In genomic region chr5:92277437-92278394, GRCm38 (mm10) we compare ENCODE assay signal across 8 mouse cellular contexts. TPM values are rescaled to one million over a fixed set of nuclear protein-coding genes. Genes with fewer than 3 reads are reported as not detected.
DNase-seq lines count a peak whose midpoint lies in the region; ATAC-seq lines count a peak whose summit lies in the region.

Naaa (minus strand) TSS chr5:92278170.

- peak within 1 kb of the TSS; percentile 66 for H3K4me3 ChIP-seq in lung, embryonic 16.5 days (ENCODE audit: low read length)

- H3K9me3 ChIP-seq in lung, embryonic 16.5 days (ENCODE audit: control insufficient read depth, low read length) = no peaks in the 10 kb centered on the region

- DNase-seq in MEL-GATA-1-ER (ENCODE audit: extremely low read depth, low read depth) = peak; percentile 73
- DNase-seq in cerebellum, adult 8-10 months = peak; percentile 85
- peak; percentile 69 for DNase-seq in forelimb bud, embryonic 11.5 days (ENCODE audit: low read depth, low spot score)
- peak; percentile 60 for DNase-seq in layer of hippocampus, adult 9-10 months (ENCODE audit: low spot score)
- peak; percentile 69 for DNase-seq in ovary, postnatal 10 days (ENCODE audit: low spot score)
- peak; percentile 48 to 63 for DNase-seq in thymus, postnatal 10 days (ENCODE audit: low spot score in 2 of 2)

- H3K4me2 ChIP-seq in lung, embryonic 16.5 days (ENCODE audit: low read depth, low read length) = peak within 1 kb of the TSS; percentile 85

- H3K36me3 ChIP-seq in lung, embryonic 16.5 days (ENCODE audit: control insufficient read depth, insufficient read depth, low read length) = no peaks in the 10 kb centered on the region

- no peaks in the 10 kb centered on the region for H3K27me3 ChIP-seq in lung, embryonic 16.5 days (ENCODE audit: control insufficient read depth, insufficient read depth, low read depth, low read length)

- peak; percentile 83 to 85 for ATAC-seq in hematopoietic stem cell, adult 5-6 weeks (replicated peaks in 1 of 2; ENCODE audit: insufficient read depth in 1 of 2, low FRiP score in 2 of 2, low TSS enrichment in 1 of 2, low read depth in 1 of 2, poor library complexity in 2 of 2, severe bottlenecking in 2 of 2)
- ATAC-seq in lung, embryonic 16.5 days (ENCODE audit: low read depth) = peak; percentile 96

- H3K9ac ChIP-seq in lung, embryonic 16.5 days (ENCODE audit: low read length) = peak within 1 kb of the TSS; percentile 69

- H3K4me1 ChIP-seq in lung, embryonic 16.5 days (replicated peaks; ENCODE audit: control insufficient read depth, insufficient read depth, low read length) = peaks cover 10% of the 10 kb centered on the region

- WGBS in lung, embryonic 16.5 days = 2% methylated on average over 54 of the region's 54 CpGs

- no peak within 1 kb of the TSS for H3K27ac ChIP-seq in lung, embryonic 16.5 days (ENCODE audit: low read length)

RNA-seq across cellular contexts. Expression of gene Naaa, which starts in this region (rescaled TPM):
- total RNA-seq in hematopoietic stem cell, adult 5-6 weeks (2017) = 5.8 and 14.8 TPM in 2 replicates
- 12.9 and 15.6 TPM in 2 replicates for polyA plus RNA-seq in lung, embryonic 16.5 days (2015; fragmentation: Nextera tagmentation; extraction: Ambion mirVana)
